In genomic region chr15:54070005-54070634, GRCm38 (mm10) we compare ENCODE assay signal across 8 mouse cellular contexts.
DNase-seq lines count a peak whose midpoint lies in the region; ATAC-seq and TF ChIP-seq lines count a peak whose summit lies in the region.

No protein-coding gene starts in this region.

- H3K4me2 ChIP-seq in kidney, embryonic 14.5 days (replicated peaks; ENCODE audit: low read depth, low read length), result no peak overlapping the region
- H3K4me2 ChIP-seq in limb, embryonic 14.5 days (replicated peaks; ENCODE audit: low read depth, low read length, severe bottlenecking), result no peak overlapping the region
- H3K4me2 ChIP-seq in neural tube, embryonic 11.5 days (ENCODE audit: low read depth), result no peak overlapping the region

- ATAC-seq in kidney, embryonic 14.5 days (ENCODE audit: low FRiP score, low TSS enrichment), result peak; percentile 85; the same call in 1 of the 2 replicates
- peak; percentile 75 for ATAC-seq in limb, embryonic 14.5 days (ENCODE audit: low FRiP score, low read depth)
- peak; percentile 82 for ATAC-seq in neural tube, embryonic 11.5 days (ENCODE audit: insufficient read depth, low FRiP score, low TSS enrichment)

- H3K4me3 ChIP-seq in kidney, embryonic 14.5 days (ENCODE audit: low read length), result no peak overlapping the region
- no peak overlapping the region for H3K4me3 ChIP-seq in limb, embryonic 14.5 days (replicated peaks; ENCODE audit: low read length)
- H3K4me3 ChIP-seq in neural tube, embryonic 11.5 days (ENCODE audit: low read depth, low read length), result no peak overlapping the region

- DNase-seq in A20 (ENCODE audit: low read depth, low spot score), result peak; percentile 3
- DNase-seq in adrenal gland, adult 8-10 months, result peak; percentile 37
- DNase-seq in embryo, embryonic 11 days, result peak; percentile 84
- peak; percentile 43 to 64 for DNase-seq in gastrocnemius, postnatal 4 days (ENCODE audit: low spot score in 2 of 2)
- DNase-seq in limb, embryonic 14.5 days (ENCODE audit: low spot score), result peak; percentile 81
- DNase-seq in neural tube, embryonic 11.5 days (ENCODE audit: low spot score), result peak; percentile 77
- peak; percentile 15 for DNase-seq in thymus, postnatal 0 days (ENCODE audit: low spot score)

- H3K36me3 ChIP-seq in kidney, embryonic 14.5 days (ENCODE audit: control insufficient read depth, insufficient read depth, low read length), result no peaks in the 10 kb centered on the region
- H3K36me3 ChIP-seq in limb, embryonic 14.5 days (ENCODE audit: control insufficient read depth, insufficient read depth, low read length), result no peaks in the 10 kb centered on the region
- no peaks in the 10 kb centered on the region for H3K36me3 ChIP-seq in neural tube, embryonic 11.5 days (ENCODE audit: control insufficient read depth, insufficient read depth, low read length)

- TF ChIP-seq POLR2A in limb, embryonic 14.5 days (IDR thresholded peaks at IDR 0.05; ENCODE audit: borderline replicate concordance, extremely low read depth, insufficient read depth, insufficient read length), result no peak

- H3K9ac ChIP-seq in kidney, embryonic 14.5 days (ENCODE audit: low read depth, low read length), result no peak overlapping the region
- H3K9ac ChIP-seq in limb, embryonic 14.5 days (ENCODE audit: low read depth, low read length, severe bottlenecking), result no peak overlapping the region
- H3K9ac ChIP-seq in neural tube, embryonic 11.5 days (ENCODE audit: low read length), result no peak overlapping the region

- no peaks in the 10 kb centered on the region for H3K4me1 ChIP-seq in kidney, embryonic 14.5 days (ENCODE audit: control insufficient read depth, insufficient read depth, low read length)
- no peaks in the 10 kb centered on the region for H3K4me1 ChIP-seq in limb, embryonic 14.5 days (ENCODE audit: control insufficient read depth, insufficient read depth, low read length)
- no peaks in the 10 kb centered on the region for H3K4me1 ChIP-seq in neural tube, embryonic 11.5 days (ENCODE audit: control insufficient read depth, insufficient read depth, low read length)

- H3K9me3 ChIP-seq in kidney, embryonic 14.5 days (ENCODE audit: control insufficient read depth, low read length), result no peaks in the 10 kb centered on the region
- no peaks in the 10 kb centered on the region for H3K9me3 ChIP-seq in limb, embryonic 14.5 days (ENCODE audit: control insufficient read depth, low read length)
- H3K9me3 ChIP-seq in neural tube, embryonic 11.5 days (ENCODE audit: control insufficient read depth, low read length), result no peaks in the 10 kb centered on the region

- 33% methylated on average over 9 of the region's 9 CpGs for WGBS in kidney, embryonic 14.5 days
- whole genome bisulfite sequencing in limb, embryonic 14.5 days, result 43% methylated on average over 9 of the region's 9 CpGs
- 45% methylated on average over 9 of the region's 9 CpGs for WGBS in neural tube, embryonic 11.5 days

- H3K27me3 ChIP-seq in kidney, embryonic 14.5 days (ENCODE audit: control insufficient read depth, insufficient read depth, low read length), result no peaks in the 10 kb centered on the region
- no peaks in the 10 kb centered on the region for H3K27me3 ChIP-seq in limb, embryonic 14.5 days (ENCODE audit: control insufficient read depth, insufficient read depth, low read length)
- no peaks in the 10 kb centered on the region for H3K27me3 ChIP-seq in neural tube, embryonic 11.5 days (ENCODE audit: control insufficient read depth, insufficient read depth, low read length)

- H3K27ac ChIP-seq in kidney, embryonic 14.5 days (ENCODE audit: low read depth, low read length), result no peak overlapping the region
- no peak overlapping the region for H3K27ac ChIP-seq in limb, embryonic 14.5 days (replicated peaks; ENCODE audit: low read depth, low read length)
- no peak overlapping the region for H3K27ac ChIP-seq in neural tube, embryonic 11.5 days (ENCODE audit: low read depth, low read length)

Comparison
In these comparisons a context has a peak if more than half of its experiments do, and no peak if none do; other contexts are left out.
1. DNase-seq: peak in every context shown above with its lines; median percentile 84 in embryo, embryonic 11 days; 81 in limb, embryonic 14.5 days; 77 in neural tube, embryonic 11.5 days; 54 in gastrocnemius, postnatal 4 days; 37 in adrenal gland, adult 8-10 months; 15 in thymus, postnatal 0 days; 3 in A20.